Mouse (Mus musculus) thymus, postnatal 25 days (tissue): Measurements from ENCODE around the gene Fam20a.

Experiments
- DNase-seq: peaks from one replicate; pipeline ENCODE4 v3.0.0; 2022

The Fam20a gene

GRCm38 (mm10) chr11:109715311-109715781 lies 6.7 kb downstream of the Fam20a start:
- DNase-seq = no peak

DNA sequence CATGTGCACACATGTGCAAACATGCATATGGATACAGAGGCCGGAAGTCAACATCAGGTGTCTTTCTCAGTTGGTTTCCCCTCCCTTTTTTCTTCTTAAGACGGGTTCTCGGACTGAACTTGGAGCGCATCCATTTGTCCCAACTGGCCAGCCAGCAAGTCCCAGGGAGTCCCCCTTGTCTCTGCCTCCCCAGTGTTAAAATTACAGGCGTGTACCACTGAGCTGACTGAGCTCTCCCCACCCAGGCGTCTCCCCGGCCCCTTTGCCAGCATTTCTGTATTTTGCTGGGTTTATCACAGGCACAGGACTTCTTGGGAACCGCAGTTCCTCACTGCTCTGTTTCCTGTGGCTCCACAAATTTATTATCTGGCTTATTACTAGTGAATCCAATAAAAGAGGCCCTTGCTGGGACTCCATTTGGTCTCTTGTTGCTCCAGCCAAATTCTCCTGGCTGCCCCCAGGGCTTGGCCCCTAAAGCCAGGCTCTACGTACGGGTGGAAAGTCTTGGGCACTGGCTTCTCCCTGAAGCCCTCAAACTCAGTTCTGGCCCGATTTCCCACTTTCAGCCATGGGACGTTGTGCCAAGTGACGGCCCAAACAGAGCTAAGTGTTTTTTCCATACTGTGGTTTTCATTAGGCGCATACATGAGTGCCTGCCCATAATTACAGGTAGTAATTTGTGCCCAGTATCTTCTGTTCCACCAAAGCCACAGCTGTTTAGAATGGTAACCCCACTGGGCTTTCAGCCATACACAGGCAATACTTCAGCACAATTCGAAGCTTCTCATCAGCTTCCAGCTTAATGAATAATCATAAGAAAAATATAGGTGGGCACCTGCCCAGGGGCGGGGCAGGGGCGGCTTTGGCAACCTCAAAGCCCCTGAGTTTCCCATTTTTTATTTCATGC lies 7.5 kb downstream of the Fam20a start:
- no peak for DNase-seq

DNA sequence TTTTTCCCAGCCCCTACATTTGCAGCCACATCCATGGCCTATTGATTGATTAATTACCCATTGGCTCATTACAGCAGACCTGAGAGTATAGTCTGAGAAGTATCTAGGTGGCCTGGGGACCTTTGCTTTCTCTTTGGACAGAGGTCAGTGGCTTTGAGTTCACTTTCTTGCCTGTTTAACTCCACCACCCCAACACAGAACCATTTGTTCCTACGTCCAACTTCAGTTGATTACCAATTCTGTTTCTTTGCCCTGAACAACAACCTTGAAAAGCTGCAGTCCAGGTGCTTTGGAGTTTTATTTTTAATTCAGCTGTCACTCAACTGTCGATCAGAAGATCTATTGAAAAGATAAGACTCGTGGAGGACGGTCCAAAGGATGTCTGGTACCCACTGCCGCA lies 12.6 kb downstream of the Fam20a start:
- DNase-seq = no peak

DNA sequence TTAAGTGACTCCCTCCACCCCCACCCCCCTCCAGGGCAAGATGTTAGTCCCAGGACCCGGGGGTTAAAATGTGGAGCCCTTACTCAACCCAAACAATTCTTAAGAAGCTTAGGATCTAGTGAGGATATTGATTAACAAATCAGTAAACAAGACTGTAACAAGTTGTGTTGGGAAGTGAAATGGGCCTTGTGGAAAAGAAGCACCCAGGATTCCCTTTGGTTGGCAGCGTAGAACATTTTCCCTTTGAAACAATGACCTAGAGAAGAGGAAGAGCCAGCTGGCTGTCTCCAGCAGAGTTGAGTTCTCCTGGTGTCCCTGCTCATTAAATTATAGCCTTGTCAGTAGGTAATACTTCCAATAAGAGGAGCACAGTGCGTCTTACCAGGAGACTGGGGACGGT lies 13.3 kb downstream of the Fam20a start:
- no peak for DNase-seq

GRCm38 (mm10) chr11:109707442-109707841 lies 14.6 kb downstream of the Fam20a start:
- no peak for DNase-seq

GRCm38 (mm10) chr11:109706586-109706985 lies 15.5 kb downstream of the Fam20a start:
- DNase-seq = no peak

DNA sequence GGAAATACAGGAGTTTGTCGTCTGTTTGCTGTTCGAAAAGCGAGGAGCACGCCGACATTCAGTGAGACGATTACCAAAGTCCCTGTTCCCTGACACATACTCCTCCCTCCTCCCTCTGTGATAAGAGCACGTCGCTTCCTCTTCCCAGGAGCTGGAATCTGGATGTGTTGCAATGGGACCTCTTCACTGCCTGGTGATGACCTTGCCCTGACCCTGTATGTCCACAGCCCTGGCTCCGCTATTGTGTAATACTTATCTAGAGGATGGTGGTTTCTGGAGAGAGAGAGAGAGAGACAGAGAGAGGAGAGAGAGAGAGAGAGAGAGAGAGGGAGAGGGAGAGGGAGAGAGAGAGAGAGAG lies 16.0 kb downstream of the Fam20a start:
- no peak for DNase-seq

DNA sequence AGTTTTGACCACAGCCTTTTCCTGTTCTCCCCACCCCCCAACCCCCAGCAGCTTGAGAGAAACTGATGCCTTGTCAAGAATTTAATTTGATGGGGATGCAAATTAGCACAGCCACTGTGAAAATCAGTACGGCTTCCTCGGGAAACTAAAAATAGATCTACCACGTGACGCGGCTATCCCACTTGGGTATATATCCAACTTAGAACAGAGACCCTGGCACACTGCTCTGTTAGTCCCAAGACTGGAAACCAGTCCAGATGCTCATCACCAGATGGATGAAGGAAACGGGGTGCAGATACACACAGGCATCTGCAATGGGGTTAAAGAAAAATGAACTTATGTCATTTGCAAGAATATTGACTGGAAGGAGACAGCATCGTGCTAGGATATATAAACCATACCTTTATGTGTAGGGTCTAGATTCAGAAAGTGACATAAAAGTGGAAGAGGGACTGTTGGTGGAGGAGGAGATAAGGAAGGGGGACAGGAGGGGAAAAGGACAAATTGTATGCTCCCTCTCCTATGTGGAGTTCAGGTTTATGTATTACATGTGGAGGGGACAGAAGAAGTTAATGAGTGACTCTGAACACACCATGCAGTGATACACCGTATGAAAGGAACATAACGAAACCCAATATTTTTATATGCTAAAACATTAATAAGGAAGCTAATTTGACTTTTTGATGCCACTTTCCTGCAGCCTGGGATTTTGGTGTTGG lies 16.6 kb downstream of the Fam20a start:
- no peak for DNase-seq

DNA sequence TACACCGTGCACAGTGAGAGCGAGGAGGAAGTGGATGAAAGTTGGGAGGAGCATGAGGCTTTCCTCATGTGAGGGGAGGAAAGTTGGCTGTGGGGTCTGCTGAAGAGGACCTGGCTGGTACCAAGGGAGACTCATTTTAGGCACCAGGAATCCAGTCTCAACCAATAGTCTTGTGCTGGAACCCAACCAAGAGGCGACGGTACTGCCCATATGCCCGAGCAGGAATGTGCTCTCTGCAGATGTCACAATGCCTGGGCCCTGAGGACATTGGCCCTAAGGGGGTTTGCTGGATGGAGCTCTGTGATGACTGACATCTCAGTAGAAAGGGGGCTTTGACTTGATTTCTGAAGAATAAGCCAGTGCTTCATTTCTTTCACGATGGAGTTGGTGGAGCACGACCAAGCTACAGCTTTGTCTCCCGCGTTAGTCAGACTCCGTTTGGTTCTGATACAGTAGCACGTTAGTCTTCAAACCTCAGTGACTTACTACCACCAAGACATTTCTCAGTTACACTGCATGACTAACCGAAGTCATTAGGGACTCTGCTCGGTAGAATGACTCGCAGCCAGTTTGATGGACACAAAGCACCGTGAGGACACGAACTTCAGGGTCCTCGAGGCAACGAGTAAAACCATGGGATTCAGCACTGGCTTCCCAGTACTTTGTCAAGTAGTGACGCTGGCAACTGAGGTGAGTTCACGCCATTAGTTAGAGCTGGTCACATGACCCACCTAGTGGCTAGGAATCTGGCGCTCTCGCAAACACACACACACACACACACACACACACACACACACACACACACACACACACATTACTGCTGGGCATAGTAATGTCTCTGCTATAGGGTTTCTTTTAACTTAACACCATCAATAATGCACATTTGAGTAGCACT lies 17.5 kb downstream of the Fam20a start:
- DNase-seq = no peak

DNA sequence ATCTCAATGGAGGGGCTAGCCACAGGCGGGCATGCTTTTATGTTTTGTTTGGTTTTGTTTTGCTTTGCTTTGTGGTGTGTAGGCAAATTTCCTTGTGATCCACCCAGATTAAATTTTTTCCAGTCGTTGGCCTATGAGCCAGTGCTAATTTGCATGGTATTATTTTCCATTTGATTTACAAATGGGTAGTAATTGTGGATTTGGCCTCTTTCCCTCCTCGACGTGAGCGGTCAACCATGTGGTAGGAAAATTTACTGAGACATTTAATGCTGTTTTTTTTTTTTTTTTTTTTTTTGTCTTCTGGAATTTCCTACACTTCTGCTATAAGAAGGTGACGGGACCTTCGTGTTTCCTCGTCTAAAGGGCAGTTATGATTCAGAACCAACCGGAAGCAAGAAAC lies 18.2 kb downstream of the Fam20a start:
- no peak for DNase-seq

DNA sequence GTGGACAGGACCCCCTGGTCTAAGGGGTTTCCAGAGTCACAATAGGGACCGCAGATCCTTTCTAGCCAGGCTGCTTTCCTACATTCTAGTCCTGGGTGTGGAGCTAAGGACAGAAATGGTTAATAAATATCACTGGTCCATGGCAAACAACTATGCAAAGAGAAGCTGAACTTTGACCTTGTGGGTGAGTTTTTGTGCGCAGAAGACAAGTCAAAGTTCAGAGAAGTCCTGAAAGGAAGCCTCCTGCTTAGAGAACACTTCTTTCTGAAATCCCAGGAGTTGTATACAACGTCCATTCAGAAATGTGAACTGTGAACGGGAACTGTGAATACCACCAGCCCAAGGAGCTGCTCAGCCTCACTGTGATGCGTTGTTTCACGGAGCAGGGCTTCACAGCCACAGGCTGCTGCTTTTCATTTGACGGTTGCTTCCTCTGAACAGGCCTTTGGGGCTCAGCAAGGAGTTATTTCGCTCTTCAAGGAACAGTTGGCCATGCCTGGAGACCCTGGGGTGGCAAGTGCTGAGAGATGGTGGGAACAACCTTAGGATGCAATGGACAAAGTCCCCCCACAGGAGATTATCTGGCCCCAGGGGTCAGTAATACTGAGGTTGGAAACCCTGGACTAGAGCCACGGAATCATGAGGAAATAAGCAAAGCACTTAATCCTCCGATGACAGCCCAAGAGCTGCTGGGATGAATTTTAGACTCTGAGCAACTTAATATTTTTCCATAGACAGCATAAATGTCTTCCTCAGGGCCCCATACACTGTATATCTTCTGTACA lies 19.9 kb downstream of the Fam20a start:
- no peak for DNase-seq

GRCm38 (mm10) chr11:109700761-109701160 lies 21.3 kb downstream of the Fam20a start:
- no peak for DNase-seq

GRCm38 (mm10) chr11:109699784-109700183 lies 22.3 kb downstream of the Fam20a start:
- no peak for DNase-seq

- no peak for DNase-seq
Observed at GRCm38 (mm10) chr11:109698740-109699139, 23.3 kb downstream of the Fam20a start.

DNA sequence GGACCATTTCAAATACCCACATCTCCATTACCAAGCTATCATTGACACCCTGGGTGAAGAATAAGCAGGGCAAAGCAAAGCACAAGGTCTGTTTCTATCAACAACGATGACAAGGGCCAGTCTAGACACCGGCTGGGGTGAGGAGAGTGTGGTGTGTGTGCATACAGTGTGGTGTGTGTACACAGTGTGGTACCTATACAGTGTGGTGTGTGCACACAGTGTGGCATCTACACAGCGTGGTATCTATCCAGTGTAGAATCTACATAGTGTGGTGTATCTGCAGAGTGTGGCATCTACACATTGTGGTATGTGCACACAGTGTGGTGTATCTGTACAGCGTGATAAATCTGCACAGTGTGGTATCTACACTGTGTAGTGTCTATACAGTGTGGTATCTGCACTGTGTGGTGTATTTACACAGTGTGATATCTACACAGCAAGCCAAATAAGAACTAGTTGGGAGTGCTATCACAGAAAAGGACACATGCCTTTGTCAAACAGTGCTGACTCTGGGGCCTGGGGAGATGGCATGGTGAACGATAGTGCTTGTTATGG lies 24.9 kb downstream of the Fam20a start:
- DNase-seq = no peak

GRCm38 (mm10) chr11:109696519-109696918 lies 25.6 kb downstream of the Fam20a start:
- DNase-seq = no peak

GRCm38 (mm10) chr11:109692737-109693136 lies 29.3 kb downstream of the Fam20a start:
- no peak for DNase-seq

DNA sequence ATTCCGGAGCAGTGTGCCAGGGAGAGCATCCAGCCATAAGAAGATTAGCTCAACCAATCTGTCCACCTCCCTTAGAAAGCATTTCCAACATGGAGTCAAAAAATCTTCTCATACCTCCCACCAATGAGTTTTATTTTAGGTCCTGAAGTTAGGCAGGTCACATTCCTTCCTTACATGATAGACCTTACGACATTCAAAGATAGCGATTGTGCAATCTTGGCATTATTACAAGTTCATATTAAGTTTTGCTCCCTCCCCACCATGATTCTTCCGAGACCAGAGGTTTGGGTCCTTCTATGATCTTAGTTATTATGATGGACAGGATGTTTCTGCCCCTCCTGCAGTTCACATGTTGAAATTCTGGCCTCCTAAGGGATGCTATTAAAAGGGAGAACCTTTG lies 32.5 kb downstream of the Fam20a start:
- no peak for DNase-seq

- DNase-seq = no peak
Observed at GRCm38 (mm10) chr11:109682221-109682620, 39.9 kb downstream of the Fam20a start.

DNA sequence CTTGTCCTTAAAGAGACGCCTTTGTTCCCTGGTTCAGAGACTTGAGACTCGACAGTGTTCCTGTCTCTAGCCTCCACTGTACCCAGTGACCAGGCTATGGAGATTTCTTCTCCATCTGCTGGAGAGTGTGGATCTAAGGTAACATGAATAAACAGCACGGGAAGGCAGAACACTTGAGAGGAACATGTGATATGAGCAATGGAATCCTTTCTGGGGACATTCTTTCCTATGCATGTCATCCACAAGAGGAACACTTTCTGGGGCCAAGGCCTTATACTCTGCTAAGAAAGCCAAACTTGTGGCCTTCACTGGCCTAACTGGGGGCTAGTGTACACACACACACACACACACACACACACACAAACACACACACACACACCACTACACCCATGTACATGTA lies 40.5 kb downstream of the Fam20a start:
- no peak for DNase-seq

GRCm38 (mm10) chr11:109680934-109681333 lies 41.1 kb downstream of the Fam20a start:
- DNase-seq = no peak

GRCm38 (mm10) chr11:109678291-109678690 lies 43.8 kb downstream of the Fam20a start:
- no peak for DNase-seq
